Mouse (Mus musculus): ENCODE data around the gene Lsamp. TPM values are rescaled to one million over a fixed set of nuclear protein-coding genes. Genes with fewer than 3 reads are reported as not detected.

Lsamp gene
- total and polyA plus RNA-seq, 2 experiments, result 0.07 to 0.37 TPM

DNA sequence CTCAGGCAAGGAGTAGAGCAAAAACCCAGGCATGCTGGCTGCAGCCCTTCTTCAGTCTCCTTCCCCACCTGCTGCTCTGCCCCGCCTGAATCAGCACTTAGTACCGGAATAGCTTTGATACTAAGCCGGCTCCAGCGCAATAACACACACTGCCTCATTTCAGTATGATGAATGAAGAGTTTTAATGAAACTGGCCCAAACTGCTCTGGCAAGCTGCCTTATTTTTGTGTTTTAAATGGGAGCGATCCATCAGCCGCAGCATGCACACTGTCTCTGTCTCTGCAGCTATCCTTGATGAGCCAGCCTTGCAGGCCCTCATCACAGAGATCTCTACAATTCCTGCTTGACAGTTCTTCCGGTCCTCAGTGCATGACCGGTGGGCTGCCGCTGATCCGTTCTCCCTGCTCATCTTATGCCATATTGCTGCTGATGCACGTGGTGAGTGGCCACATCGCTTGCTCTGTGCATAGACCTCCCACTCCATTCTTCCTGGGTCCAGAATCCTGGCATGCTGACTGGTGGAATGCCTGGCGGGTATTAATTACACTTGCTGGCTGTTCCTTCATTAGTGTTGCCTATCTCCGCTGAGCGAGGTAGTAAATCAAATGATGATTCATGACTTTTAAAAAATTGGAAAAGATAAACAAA is 479.4 kb downstream of the Lsamp start:
- H3K27ac ChIP-seq (replicated peaks; ENCODE audit: insufficient read depth, low read depth, low read length), result no peak overlapping the region
- 75% methylated on average over 15 of the region's 15 CpGs for WGBS
- no peak overlapping the region for H3K4me3 ChIP-seq (ENCODE audit: insufficient read depth, low read depth, low read length)
- H3K27me3 ChIP-seq (ENCODE audit: control insufficient read depth, insufficient read depth, low read length), result no peaks in the 10 kb centered on the region
- no peaks in the 10 kb centered on the region for H3K36me3 ChIP-seq (ENCODE audit: control insufficient read depth, insufficient read depth, low read length)
- H3K4me1 ChIP-seq (ENCODE audit: control insufficient read depth, insufficient read depth, low read length), result no peaks in the 10 kb centered on the region
- no peaks in the 10 kb centered on the region for H3K79me2 ChIP-seq (ENCODE audit: control insufficient read depth, insufficient read depth, low read length)
- H3K9ac ChIP-seq (ENCODE audit: low read depth, low read length), result no peak overlapping the region
- TF ChIP-seq CTCF (IDR thresholded peaks at IDR 0.05; ENCODE audit: low read depth, low read length) (no peak), POLR2A (IDR thresholded peaks at IDR 0.05; ENCODE audit: extremely low read depth, insufficient read depth, low read length) (no peak)
- DNase-seq (ENCODE audit: extremely low read depth, low read depth, low spot score), result no peak

DNA sequence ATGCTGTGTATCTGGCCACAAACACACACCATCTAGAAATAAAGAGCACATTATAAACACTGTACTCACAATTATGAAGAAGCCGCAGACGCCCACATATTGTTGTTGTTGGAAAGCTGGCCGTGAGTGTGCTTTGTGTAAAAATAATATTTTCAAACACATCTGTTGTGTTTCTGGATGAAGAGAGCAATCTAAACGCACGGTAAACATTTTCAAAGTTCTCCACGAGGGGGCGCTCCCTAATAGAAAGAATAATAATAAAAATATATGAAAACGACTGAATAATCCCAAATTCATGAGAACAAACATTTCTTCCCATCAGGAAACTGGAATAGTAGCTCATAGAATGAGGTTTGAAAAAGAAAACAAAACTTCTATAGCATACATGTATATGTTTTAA is 482.4 kb downstream of the Lsamp start:
- Histone ChIP-seq H3K27me3 (ENCODE audit: control insufficient read depth, insufficient read depth, low read length) (no peaks in the 10 kb centered on the region), H3K9ac (ENCODE audit: low read depth, low read length) (no peak overlapping the region), H3K79me2 (ENCODE audit: control insufficient read depth, insufficient read depth, low read length) (no peaks in the 10 kb centered on the region), H3K27ac (replicated peaks; ENCODE audit: insufficient read depth, low read depth, low read length) (no peak overlapping the region), H3K4me1 (ENCODE audit: control insufficient read depth, insufficient read depth, low read length) (no peaks in the 10 kb centered on the region), H3K4me3 (ENCODE audit: insufficient read depth, low read depth, low read length) (no peak overlapping the region), H3K36me3 (ENCODE audit: control insufficient read depth, insufficient read depth, low read length) (no peaks in the 10 kb centered on the region)
- WGBS, result 15% methylated on average over 8 of the region's 8 CpGs
- DNase-seq (ENCODE audit: extremely low read depth, low read depth, low spot score), result no peak
- TF ChIP-seq POLR2A (IDR thresholded peaks at IDR 0.05; ENCODE audit: extremely low read depth, insufficient read depth, low read length), result no peak
- no peak for TF ChIP-seq CTCF (IDR thresholded peaks at IDR 0.05; ENCODE audit: low read depth, low read length)

GRCm38 (mm10) chr16:40470946-40471345 is 486.8 kb downstream of the Lsamp start:
- 58% methylated on average over 6 of the region's 6 CpGs for WGBS
- TF ChIP-seq CTCF (IDR thresholded peaks at IDR 0.05; ENCODE audit: low read depth, low read length) (no peak), POLR2A (IDR thresholded peaks at IDR 0.05; ENCODE audit: extremely low read depth, insufficient read depth, low read length) (no peak)

GRCm38 (mm10) chr16:40471967-40472366 is 487.8 kb downstream of the Lsamp start:
- TF ChIP-seq CTCF (IDR thresholded peaks at IDR 0.05; ENCODE audit: low read depth, low read length) (no peak), POLR2A (IDR thresholded peaks at IDR 0.05; ENCODE audit: extremely low read depth, insufficient read depth, low read length) (no peak)
- 78% methylated on average over 5 of the region's 5 CpGs for WGBS
- no peak for DNase-seq (ENCODE audit: extremely low read depth, low read depth, low spot score)
- Histone ChIP-seq H3K27ac (replicated peaks; ENCODE audit: insufficient read depth, low read depth, low read length) (no peak overlapping the region), H3K36me3 (ENCODE audit: control insufficient read depth, insufficient read depth, low read length) (no peaks in the 10 kb centered on the region), H3K79me2 (ENCODE audit: control insufficient read depth, insufficient read depth, low read length) (no peaks in the 10 kb centered on the region), H3K4me1 (ENCODE audit: control insufficient read depth, insufficient read depth, low read length) (no peaks in the 10 kb centered on the region), H3K9ac (ENCODE audit: low read depth, low read length) (no peak overlapping the region), H3K27me3 (ENCODE audit: control insufficient read depth, insufficient read depth, low read length) (no peaks in the 10 kb centered on the region), H3K4me3 (ENCODE audit: insufficient read depth, low read depth, low read length) (no peak overlapping the region)

More at GRCm38 (mm10) chr16:40470946-40471345, 486.8 kb downstream of the Lsamp start:
- no peak for DNase-seq (ENCODE audit: extremely low read depth, low read depth, low spot score)
- no peaks in the 10 kb centered on the region for H3K36me3 ChIP-seq (ENCODE audit: control insufficient read depth, insufficient read depth, low read length)
- H3K27ac ChIP-seq (replicated peaks; ENCODE audit: insufficient read depth, low read depth, low read length), result no peak overlapping the region
- no peak overlapping the region for H3K9ac ChIP-seq (ENCODE audit: low read depth, low read length)
- H3K4me3 ChIP-seq (ENCODE audit: insufficient read depth, low read depth, low read length), result no peak overlapping the region
- H3K79me2 ChIP-seq (ENCODE audit: control insufficient read depth, insufficient read depth, low read length), result no peaks in the 10 kb centered on the region
- H3K27me3 ChIP-seq (ENCODE audit: control insufficient read depth, insufficient read depth, low read length), result no peaks in the 10 kb centered on the region
- no peaks in the 10 kb centered on the region for H3K4me1 ChIP-seq (ENCODE audit: control insufficient read depth, insufficient read depth, low read length)

GRCm38 (mm10) chr16:40491606-40492005 is 507.4 kb downstream of the Lsamp start:
- Histone ChIP-seq H3K4me1 (ENCODE audit: control insufficient read depth, insufficient read depth, low read length) (no peaks in the 10 kb centered on the region), H3K9ac (ENCODE audit: low read depth, low read length) (no peak overlapping the region), H3K36me3 (ENCODE audit: control insufficient read depth, insufficient read depth, low read length) (no peaks in the 10 kb centered on the region), H3K79me2 (ENCODE audit: control insufficient read depth, insufficient read depth, low read length) (no peaks in the 10 kb centered on the region), H3K27me3 (ENCODE audit: control insufficient read depth, insufficient read depth, low read length) (no peaks in the 10 kb centered on the region), H3K4me3 (ENCODE audit: insufficient read depth, low read depth, low read length) (no peak overlapping the region), H3K27ac (replicated peaks; ENCODE audit: insufficient read depth, low read depth, low read length) (no peak overlapping the region)
- TF ChIP-seq CTCF (IDR thresholded peaks at IDR 0.05; ENCODE audit: low read depth, low read length) (no peak), POLR2A (IDR thresholded peaks at IDR 0.05; ENCODE audit: extremely low read depth, insufficient read depth, low read length) (no peak)
- WGBS, result 76% methylated on average over 2 of the region's 2 CpGs
- DNase-seq (ENCODE audit: extremely low read depth, low read depth, low spot score), result no peak

GRCm38 (mm10) chr16:40504262-40504960 is 520.2 kb downstream of the Lsamp start:
- WGBS, result 65% methylated on average over 3 of the region's 3 CpGs
- DNase-seq (ENCODE audit: extremely low read depth, low read depth, low spot score), result no peak

More at GRCm38 (mm10) chr16:40504262-40504960, 520.2 kb downstream of the Lsamp start:
- Histone ChIP-seq H3K4me3 (ENCODE audit: insufficient read depth, low read depth, low read length) (no peak overlapping the region), H3K27me3 (ENCODE audit: control insufficient read depth, insufficient read depth, low read length) (no peaks in the 10 kb centered on the region), H3K4me1 (ENCODE audit: control insufficient read depth, insufficient read depth, low read length) (no peaks in the 10 kb centered on the region), H3K79me2 (ENCODE audit: control insufficient read depth, insufficient read depth, low read length) (no peaks in the 10 kb centered on the region), H3K27ac (replicated peaks; ENCODE audit: insufficient read depth, low read depth, low read length) (no peak overlapping the region), H3K9ac (ENCODE audit: low read depth, low read length) (no peak overlapping the region), H3K36me3 (ENCODE audit: control insufficient read depth, insufficient read depth, low read length) (no peaks in the 10 kb centered on the region)
- TF ChIP-seq POLR2A (IDR thresholded peaks at IDR 0.05; ENCODE audit: extremely low read depth, insufficient read depth, low read length) (no peak), CTCF (IDR thresholded peaks at IDR 0.05; ENCODE audit: low read depth, low read length) (no peak)
